Mouse (Mus musculus): Measurements from ENCODE around the gene 4921524J17Rik.
A peak's percentile ranks its signal among the peaks of the same experiment; 100 is the strongest.

The 4921524J17Rik gene

GRCm38 (mm10) chr8:85435736-85436135 is 3.1 kb upstream of the 4921524J17Rik start:
- DNase-seq: no peak

DNA sequence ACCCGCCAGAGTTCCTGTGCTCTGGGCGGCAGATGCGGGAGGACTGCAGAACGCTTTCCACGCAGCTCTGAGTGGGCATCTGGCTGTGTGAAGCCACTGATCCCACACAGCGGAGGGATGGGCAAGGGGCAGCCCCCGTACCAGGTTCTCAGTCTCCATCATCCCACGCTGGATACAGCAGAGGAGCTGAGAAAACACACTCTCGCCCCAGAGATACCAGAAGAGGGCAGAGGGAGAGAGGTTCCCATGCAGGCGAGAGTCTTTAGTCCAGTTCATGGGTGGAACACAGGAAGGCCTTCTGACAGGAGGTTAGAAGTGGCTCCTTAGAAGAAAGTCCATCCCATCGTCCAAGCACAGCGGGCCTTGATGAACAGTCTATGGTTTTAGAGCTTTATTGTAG is 2.2 kb upstream of the 4921524J17Rik start:
- DNase-seq: peak; percentile 16

- DNase-seq: no peak
Observed at GRCm38 (mm10) chr8:85433017-85433393, 372 bp upstream of the 4921524J17Rik start.

DNA sequence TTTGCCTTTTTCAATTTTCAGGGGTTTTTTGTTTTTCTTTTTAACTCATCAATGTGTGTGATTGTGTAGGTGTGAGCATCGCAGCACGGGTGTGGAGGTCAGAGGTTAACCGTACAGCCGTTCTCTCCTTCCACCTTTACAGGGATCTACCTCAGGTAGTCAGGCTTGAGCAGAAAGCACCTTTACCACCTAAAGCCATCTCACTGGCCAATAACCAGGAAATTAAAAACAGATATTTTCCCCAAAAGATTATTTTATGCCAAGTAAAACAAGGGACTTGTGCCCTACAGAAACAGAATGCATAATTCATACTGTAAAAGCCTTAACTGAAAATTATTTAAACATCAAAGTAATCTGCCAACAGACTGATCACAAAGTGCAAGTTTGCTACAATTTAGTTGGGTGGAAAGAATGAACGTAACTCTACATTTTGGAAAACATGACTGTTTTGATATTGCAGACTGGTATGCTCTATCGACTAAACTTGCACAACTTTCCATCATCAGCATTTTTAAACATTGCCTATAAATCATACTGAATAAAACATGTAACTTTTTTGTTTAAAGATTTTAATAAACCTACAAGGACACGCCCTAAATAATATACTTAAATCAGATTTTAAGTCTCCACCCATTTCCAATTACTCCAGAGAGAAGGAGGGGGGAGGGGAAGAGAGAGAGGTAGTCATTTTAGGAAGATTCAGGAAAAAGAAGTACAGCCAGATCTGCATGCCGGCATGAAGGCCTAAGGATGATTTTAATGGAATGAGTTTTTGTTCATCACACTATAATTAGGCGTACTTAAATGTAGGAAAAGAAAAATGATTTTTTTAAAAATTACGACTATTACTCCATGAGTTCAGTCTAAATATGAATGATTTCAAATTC is 1.1 kb downstream of the 4921524J17Rik start:
- no peak for DNase-seq

- DNase-seq: no peak
Observed at GRCm38 (mm10) chr8:85430801-85431200, 1.8 kb downstream of the 4921524J17Rik start.

DNA sequence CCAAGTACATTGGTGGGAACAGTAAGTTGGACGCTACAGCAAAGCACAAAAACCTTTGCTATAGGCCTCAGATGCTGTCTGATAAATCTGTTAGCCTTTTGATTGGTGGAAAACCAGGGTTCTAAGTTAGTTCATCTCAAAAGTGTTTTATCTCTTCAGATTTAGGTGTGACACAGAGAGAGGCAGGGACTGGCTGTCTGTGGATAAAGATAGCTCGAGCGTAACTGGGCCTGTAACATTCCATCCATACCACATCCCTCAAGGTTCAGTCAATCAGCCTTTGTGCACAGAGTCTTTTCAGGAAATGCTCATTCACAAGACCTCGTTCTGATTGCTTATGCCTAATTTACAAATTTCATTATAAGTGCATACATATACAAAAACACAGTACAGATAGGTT is 3.4 kb downstream of the 4921524J17Rik start:
- DNase-seq: no peak

DNA sequence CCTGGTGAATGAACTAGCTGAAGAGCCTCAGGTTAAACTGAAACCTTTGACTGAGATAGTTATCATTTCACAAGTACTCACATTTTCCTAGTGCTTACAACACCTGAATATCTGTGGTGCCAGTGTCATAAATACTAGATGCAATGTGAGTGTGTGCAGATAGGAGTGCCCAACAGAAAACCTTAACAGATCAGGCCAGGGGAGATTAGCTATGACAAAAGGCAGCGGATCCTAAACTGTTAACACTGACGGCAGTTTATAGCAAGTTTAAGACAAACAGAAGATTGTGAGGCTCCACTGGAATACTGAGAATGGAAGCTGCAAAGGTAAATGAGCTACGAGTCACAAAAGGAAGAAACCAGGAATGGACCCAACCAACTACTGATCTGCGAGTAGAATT is 5.6 kb downstream of the 4921524J17Rik start:
- no peak for DNase-seq

- DNase-seq: no peak
Observed at GRCm38 (mm10) chr8:85421329-85421728, 11.3 kb downstream of the 4921524J17Rik start.

- DNase-seq: no peak
Observed at GRCm38 (mm10) chr8:85408526-85408925, 24.1 kb downstream of the 4921524J17Rik start.

DNA sequence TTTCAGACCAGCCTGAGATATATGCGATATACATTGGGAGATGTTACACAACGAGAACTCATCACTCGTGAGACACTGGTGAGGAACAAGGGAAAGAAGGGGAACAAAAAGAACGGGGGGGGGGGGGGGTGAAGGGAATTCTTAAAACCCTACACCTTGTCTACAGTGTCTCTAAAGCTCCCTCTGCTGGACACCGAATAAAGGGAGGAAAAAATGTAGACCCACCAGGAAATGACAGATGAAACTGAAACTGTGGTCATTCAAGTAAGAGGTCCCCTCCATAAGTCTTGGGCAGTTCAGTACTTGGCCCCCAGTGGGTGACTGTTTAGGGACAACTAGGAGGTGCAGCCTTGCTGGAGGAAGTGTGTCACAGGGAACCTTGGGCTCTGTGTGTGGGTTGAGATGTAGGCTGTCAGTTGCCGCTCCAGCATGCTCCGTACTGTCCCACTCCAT is 24.6 kb downstream of the 4921524J17Rik start:
- no peak for DNase-seq

DNA sequence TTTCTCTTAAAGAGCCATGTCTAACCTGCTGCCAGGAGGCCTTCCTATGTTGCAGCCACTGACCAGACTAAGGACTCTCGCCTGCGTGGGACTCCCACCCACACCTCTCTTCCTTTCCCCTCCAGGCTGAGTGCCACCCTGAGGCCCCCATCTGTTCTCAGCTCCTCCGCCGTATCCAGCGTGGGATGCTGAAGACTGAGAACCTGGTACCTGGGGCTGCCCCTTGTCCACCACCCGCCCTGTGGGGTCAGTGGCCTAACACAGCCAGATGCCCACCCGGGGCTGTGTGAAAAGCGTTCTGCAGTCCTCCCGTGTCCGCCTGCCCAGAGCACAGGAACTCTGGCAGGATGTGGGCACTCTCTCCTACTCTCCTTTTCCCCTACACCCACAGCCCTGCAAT is 26.7 kb downstream of the 4921524J17Rik start:
- no peak for DNase-seq

DNA sequence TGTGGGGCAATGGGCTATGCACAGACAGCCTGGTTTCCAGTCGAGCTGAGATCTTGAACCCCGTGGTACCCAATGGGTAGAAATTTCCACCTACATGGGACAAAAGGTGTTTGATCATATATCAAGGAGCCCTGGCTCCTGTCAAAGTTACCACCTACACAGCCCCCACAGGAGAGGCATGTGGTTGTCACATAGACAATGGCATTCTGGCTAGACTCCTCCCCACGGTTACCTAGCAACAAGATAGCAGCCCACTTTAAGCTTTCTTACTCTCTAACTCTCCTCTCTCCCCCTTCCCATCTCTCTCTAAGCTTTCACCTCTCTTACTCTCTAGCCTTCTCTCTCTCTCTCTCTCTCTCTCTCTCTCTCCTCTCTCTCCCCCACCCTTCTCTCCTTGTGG is 27.2 kb downstream of the 4921524J17Rik start:
- DNase-seq: no peak

- DNase-seq: no peak
Observed at GRCm38 (mm10) chr8:85398548-85398947, 34.1 kb downstream of the 4921524J17Rik start.

- DNase-seq: no peak
Observed at GRCm38 (mm10) chr8:85397508-85397907, 35.1 kb downstream of the 4921524J17Rik start.

DNA sequence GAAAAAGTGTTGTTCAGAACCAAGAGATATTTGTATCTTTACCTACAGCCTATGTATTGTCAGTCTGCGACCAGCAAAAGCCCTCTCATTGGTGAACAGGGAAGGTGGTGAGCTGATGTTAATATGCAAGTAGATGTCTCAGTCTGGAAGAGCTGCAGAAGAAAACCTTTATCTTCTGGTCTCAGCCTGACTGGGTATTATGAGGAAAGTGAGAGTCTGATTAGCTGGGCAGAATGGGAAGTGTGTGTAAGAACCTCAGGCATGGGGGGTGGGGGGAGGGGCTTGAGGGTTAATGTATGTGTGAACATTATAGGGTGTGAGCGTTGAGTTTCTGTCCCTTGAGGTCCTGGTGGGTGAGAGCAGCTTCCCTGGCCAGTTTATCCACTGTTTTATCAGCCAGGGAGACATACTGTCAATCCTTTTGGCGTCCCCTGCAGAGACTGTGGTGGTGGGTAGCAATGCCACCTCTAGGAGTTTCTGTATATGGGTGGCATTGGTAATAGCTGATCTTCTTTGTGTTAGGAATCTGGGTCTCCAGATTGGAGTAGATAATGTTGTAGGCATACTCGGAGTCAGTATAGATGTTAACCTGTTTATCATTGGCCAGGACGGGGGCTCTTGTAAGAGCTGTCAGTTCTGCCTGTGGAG is 36.1 kb downstream of the 4921524J17Rik start:
- DNase-seq: no peak

GRCm38 (mm10) chr8:85395681-85396431 is 36.8 kb downstream of the 4921524J17Rik start:
- DNase-seq: no peak

GRCm38 (mm10) chr8:85395017-85395416 is 37.6 kb downstream of the 4921524J17Rik start:
- DNase-seq: no peak

- no peak for DNase-seq
Observed at GRCm38 (mm10) chr8:85393199-85393598, 39.4 kb downstream of the 4921524J17Rik start.

- DNase-seq: no peak
Observed at GRCm38 (mm10) chr8:85391438-85391837, 41.2 kb downstream of the 4921524J17Rik start.

- no peak for DNase-seq
Observed at GRCm38 (mm10) chr8:85386205-85386604, 46.4 kb downstream of the 4921524J17Rik start, which contains the start of gene Mylk3. Mylk3 (minus strand) TSS chr8:85386345.

- DNase-seq: no peak
Observed at GRCm38 (mm10) chr8:85381926-85382325, 50.7 kb downstream of the 4921524J17Rik start.

GRCm38 (mm10) chr8:85380824-85381209 is 51.8 kb downstream of the 4921524J17Rik start:
- DNase-seq: no peak

DNA sequence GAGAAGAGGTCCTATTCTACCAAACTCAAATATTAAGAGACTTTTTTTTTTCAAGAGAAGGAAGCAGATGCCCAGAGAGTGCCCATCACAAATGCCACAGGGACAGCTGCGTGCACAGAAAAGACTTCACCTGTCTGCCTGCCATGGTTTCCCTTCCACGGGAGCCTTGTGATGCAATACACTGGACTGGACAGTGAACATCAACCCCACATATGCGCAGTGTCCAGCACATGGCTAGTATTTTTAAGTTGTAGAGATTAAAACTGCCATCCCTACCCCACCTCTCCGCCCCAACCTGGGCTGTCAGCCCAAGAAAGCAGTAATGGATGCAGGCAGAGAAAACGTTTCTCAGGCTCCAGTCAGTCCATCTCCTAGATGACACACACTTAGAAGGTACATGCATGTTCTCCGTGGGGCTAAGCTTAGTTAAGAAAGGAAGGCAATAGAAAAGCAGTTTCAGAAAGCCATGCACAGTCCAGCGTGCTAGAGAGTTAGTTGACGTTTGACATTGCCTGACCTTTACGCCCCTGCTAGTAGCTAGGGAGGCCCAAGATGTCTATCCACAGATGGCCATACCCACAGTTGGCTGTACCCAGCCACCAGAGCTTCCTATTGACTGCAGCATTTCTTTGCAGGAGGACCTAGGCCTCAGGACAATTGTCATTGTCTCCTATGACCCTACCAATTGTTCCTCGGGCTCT is 52.4 kb downstream of the 4921524J17Rik start:
- DNase-seq: no peak

Measured in cerebellum, adult 9-11 months (tissue).